Mouse (Mus musculus) left cerebral cortex, postnatal 25 days (tissue): ENCODE measurements around the gene Sirpa. TPM values are rescaled to one million over a fixed set of nuclear protein-coding genes. Genes with fewer than 3 reads are reported as not detected.

Experiments used
- DNase-seq, 2 experiments: peaks; one replicate each; pipeline ENCODE4 v3.0.0; 2022; ENCODE audit warnings: low spot score in 2 of 2, mixed read lengths in 1 of 2
- intact Hi-C: fragments of 180-260 bp; cut with DNase I; formaldehyde crosslinking; loops from one replicate; pipeline ENCODE4 v1.15.1; 2025
- total RNA-seq, 2 experiments: library from RNA; stranded (reverse); gene quantifications; 2 replicates each; pipeline ENCODE4 v1.2.3; 2021

Gene Sirpa
- total RNA-seq, 2 experiments from 2014 or later = 387 to 409 TPM

GRCm38 (mm10) chr2:129627811-129628210 lies 35.2 kb downstream of the Sirpa start:
- peak; percentile 66 to 95 for DNase-seq
- intact Hi-C loops = loop anchor here (2.0 kb wide), 1 partner anchor 31 kb away; no protein-coding TSS in a partner anchor

GRCm38 (mm10) chr2:129628456-129629185 lies 36.0 kb downstream of the Sirpa start:
- intact Hi-C loops = no loop called here
- no peak for DNase-seq

- intact Hi-C loops = no loop called here
- no peak for DNase-seq
These were observed 37.3 kb downstream of the Sirpa start for GRCm38 (mm10) chr2:129629786-129630531.

GRCm38 (mm10) chr2:129630532-129630886 lies 37.9 kb downstream of the Sirpa start:
- no peak for DNase-seq
- intact Hi-C loops = no loop called here

GRCm38 (mm10) chr2:129630978-129631660 lies 38.5 kb downstream of the Sirpa start:
- no peak for DNase-seq
- intact Hi-C loops = no loop called here

GRCm38 (mm10) chr2:129632324-129632723 lies 39.7 kb downstream of the Sirpa start:
- DNase-seq = no peak
- intact Hi-C loops = no loop called here

GRCm38 (mm10) chr2:129633077-129633732 lies 40.6 kb downstream of the Sirpa start:
- intact Hi-C loops = no loop called here
- peak; percentile 57 to 85 for DNase-seq

- no peak for DNase-seq
- intact Hi-C loops = no loop called here
These were observed 41.3 kb downstream of the Sirpa start for GRCm38 (mm10) chr2:129633982-129634381.

GRCm38 (mm10) chr2:129652616-129653015 lies 60.0 kb downstream of the Sirpa start:
- intact Hi-C loops = no loop called here
- DNase-seq = no peak

- DNase-seq = no peak
- intact Hi-C loops = no loop called here
These were observed 61.0 kb downstream of the Sirpa start for GRCm38 (mm10) chr2:129653632-129654031.

GRCm38 (mm10) chr2:129654233-129654950 lies 61.8 kb downstream of the Sirpa start:
- DNase-seq = peak in 1 of 2 experiments; percentile 59
- intact Hi-C loops = no loop called here

GRCm38 (mm10) chr2:129655033-129655432 lies 62.4 kb downstream of the Sirpa start:
- peak in 1 of 2 experiments; percentile 71 for DNase-seq
- intact Hi-C loops = no loop called here

GRCm38 (mm10) chr2:129658796-129659195 lies 66.2 kb downstream of the Sirpa start:
- intact Hi-C loops = no loop called here
- DNase-seq = no peak

GRCm38 (mm10) chr2:129660020-129660419 lies 67.4 kb downstream of the Sirpa start:
- peak in 1 of 2 experiments; percentile 28 for DNase-seq
- intact Hi-C loops = loop anchor here (5.0 kb wide), 1 partner anchor 158 kb away; no protein-coding TSS in a partner anchor

GRCm38 (mm10) chr2:129662484-129662883 lies 69.8 kb downstream of the Sirpa start:
- no peak for DNase-seq
- intact Hi-C loops = loop anchor here (5.0 kb wide), 1 partner anchor 160 kb away; no protein-coding TSS in a partner anchor

- intact Hi-C loops = loop anchor here (10.0 kb wide), 2 partner anchors 383 to 493 kb away; no protein-coding TSS in a partner anchor
- no peak for DNase-seq
These were observed 79.3 kb downstream of the Sirpa start for GRCm38 (mm10) chr2:129671911-129672310.

- peak; percentile 79 to 81 for DNase-seq
- intact Hi-C loops = loop anchor here (1.0 to 10.0 kb wide), 3 partner anchors 198 to 490 kb away; no protein-coding TSS in a partner anchor
These were observed 82.5 kb downstream of the Sirpa start for GRCm38 (mm10) chr2:129674935-129675634.

GRCm38 (mm10) chr2:129677664-129678063 lies 85.0 kb downstream of the Sirpa start:
- intact Hi-C loops = loop anchor here (10.0 kb wide), 2 partner anchors 377 to 487 kb away; no protein-coding TSS in a partner anchor
- DNase-seq = peak in 1 of 2 experiments; percentile 18
